Mouse (Mus musculus) C2C12 (cell line): ENCODE results near the gene Bod1.

Experiments
- CEBPB ChIP-seq: IDR thresholded peaks from one replicate; pipeline ENCODE4 v1.6.1; 2011; ENCODE audit warnings: low read depth, mild to moderate bottlenecking, control low read depth, moderate library complexity
- CTCF ChIP-seq: IDR thresholded peaks from one replicate; pipeline ENCODE4 v1.5.1; 2011; ENCODE audit not compliant: control insufficient read depth, insufficient read depth, insufficient read length
- FOSL1 ChIP-seq: IDR thresholded peaks from one replicate; pipeline ENCODE4 v1.8.0; 2011; ENCODE audit warnings: mild to moderate bottlenecking, low read length; ENCODE audit not compliant: poor library complexity, insufficient read depth, severe bottlenecking
- MAX ChIP-seq: IDR thresholded peaks from one replicate; pipeline ENCODE4 v1.6.1; 2011; ENCODE audit warnings: mild to moderate bottlenecking, control low read depth
- MYOD1 ChIP-seq: IDR thresholded peaks from one replicate; pipeline ENCODE4 v1.6.1; 2011; ENCODE audit warnings: low read depth; ENCODE audit not compliant: control insufficient read depth, insufficient read length
- MYOG ChIP-seq: IDR thresholded peaks from one replicate; pipeline ENCODE4 v1.6.1; 2011; ENCODE audit not compliant: control insufficient read depth, insufficient read length; ENCODE audit errors: extremely low read depth
- USF1 ChIP-seq: IDR thresholded peaks from one replicate; pipeline ENCODE4 v1.6.1; 2011; ENCODE audit warnings: low read depth, mild to moderate bottlenecking, control low read depth, moderate library complexity

GRCm38 (mm10) chr11:31662214-31662613 lies 9.5 kb downstream of the Bod1 start:
- no peak for TF ChIP-seq CTCF
- no peak for TF ChIP-seq MAX
- no peak for TF ChIP-seq MYOG
- TF ChIP-seq USF1: no peak
- TF ChIP-seq CEBPB: no peak
- TF ChIP-seq MYOD1: no peak
- no peak for TF ChIP-seq FOSL1
